Mouse (Mus musculus): ENCODE data around the gene 9930111J21Rik1.
"Not testable (repeated sequence)": the region's sequence is repeated elsewhere in the genome, so short reads cannot be mapped to it uniquely, and the experiment has no call there.

The 9930111J21Rik1 gene

DNA sequence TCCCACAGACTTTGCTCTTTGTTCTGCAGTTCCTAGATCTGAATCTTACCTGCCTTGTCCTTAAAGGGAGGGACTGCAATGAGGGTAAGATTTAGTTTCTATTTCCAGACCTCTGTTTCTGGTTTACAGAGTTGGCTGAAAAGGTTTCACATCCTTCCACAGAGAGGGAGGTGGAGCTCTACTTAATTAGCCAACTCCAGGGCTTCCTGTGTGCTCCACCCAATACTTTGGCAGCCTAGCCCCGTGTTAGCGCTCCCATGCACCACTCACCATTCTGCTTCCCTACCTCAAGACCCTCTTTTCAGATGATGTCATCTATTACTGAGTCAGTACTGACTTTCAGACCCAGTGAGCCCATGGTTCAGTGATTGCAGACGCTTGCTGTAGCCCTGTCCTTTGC, at the start of gene 9930111J21Rik1:
TSS of gene 9930111J21Rik1 (minus strand) at position 148 of the 400 bp plus-strand sequence.
- not testable (repeated sequence) for DNase-seq (ENCODE audit: inconsistent ontology term)

DNA sequence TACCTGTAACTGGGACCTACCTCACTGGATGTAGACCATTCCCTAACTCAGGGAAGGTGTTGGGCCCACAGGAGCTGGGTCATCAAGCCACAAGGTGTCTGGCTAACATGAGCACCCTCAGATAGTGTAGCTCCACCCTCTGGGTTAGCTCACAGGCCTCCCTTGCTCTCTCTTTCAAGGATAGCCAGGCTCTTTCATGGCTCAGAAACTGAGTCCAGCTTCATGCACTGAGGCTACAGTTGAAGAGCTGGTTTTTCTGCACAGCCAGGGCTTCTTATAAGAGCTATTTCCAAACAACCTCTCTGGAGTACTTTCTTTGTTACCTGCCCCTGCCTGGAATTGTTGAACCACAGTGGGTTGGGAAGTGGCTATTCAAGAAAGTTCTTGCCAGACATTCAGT, 32.9 kb upstream of the 9930111J21Rik1 start:
- DNase-seq (ENCODE audit: inconsistent ontology term): not testable (repeated sequence)

DNA sequence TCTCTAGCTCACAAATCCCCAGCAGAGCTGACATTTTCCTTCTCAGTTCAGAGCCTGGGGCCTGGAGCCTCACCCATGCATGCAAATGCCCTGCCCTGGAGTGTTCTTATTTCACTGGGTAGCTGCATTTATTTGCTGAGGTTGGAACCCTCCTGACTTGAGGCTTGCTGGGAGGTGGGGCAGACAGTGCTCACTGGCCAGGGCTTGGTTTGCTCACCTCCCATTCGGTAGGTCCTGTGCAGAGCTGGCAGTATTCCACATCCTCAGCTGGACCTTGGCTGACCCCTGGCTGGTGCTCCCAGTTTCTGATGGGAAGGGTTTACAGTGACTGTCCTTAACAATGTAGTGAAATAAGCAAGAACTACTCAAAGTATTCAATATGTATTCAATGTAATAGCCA, 27.6 kb upstream of the 9930111J21Rik1 start:
- DNase-seq (ENCODE audit: inconsistent ontology term): not testable (repeated sequence)

DNA sequence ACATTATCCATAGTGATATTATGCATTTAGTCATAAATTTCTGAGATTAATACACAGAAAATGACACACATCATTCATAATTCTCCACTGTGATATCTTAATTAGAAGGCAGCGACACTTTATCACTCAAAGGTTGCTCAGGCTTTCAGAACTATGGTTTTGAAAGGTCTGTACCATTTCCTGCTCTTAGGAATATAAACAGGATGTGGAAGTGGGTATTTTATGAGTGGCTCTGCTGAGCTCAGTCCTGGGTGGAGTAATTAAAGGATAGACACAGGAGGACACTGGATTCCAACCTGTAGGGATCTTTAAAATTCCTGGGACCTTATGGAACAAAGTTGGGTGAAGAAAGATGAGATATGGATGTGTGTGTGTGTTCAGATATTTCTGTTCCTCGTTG, 27.1 kb upstream of the 9930111J21Rik1 start:
- not testable (repeated sequence) for DNase-seq (ENCODE audit: inconsistent ontology term)

DNA sequence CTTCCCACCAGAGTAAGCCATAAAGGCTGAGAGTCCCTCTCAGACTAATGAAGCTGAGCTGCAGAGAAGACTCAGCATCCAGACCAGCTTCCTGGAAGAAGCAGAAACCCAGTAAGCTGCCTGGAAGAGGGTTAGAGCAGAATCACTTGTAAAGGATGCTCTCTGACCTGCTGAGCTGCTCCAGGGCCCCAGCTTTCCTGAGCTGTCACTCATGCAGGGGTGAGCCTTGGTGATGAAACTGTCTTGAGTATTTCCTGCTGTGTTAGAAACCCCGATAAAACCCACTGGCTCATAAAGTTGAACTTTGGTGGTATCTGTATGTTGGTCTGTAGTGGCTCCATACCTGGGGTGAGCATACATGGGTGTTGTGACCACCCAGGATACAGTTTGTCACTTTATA, 21.2 kb upstream of the 9930111J21Rik1 start:
- not testable (repeated sequence) for DNase-seq (ENCODE audit: inconsistent ontology term)

DNA sequence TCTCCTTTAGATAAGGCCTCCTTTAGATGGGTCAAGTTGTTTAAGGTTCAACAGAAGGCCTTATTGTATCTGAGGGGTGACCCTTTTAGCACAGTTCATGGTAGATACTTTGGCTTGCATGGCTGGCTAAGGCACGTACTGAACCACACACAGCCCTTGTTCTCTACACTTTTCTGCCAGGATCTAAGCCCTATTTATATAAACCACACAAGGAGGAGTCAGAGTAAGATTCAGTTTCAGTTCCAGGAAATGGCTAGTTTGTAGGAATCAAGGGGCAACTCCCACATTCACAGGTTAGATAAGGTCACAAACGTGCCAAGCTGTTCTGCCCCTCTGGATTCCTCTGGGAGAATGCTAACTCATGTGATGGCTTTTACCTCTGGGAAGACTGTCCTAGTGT, 14.8 kb upstream of the 9930111J21Rik1 start, which contains the start of gene Tgtp1:
TSS of gene Tgtp1 (minus strand) at position 155 of the 400 bp plus-strand sequence.
- DNase-seq (ENCODE audit: inconsistent ontology term): not testable (repeated sequence)

DNA sequence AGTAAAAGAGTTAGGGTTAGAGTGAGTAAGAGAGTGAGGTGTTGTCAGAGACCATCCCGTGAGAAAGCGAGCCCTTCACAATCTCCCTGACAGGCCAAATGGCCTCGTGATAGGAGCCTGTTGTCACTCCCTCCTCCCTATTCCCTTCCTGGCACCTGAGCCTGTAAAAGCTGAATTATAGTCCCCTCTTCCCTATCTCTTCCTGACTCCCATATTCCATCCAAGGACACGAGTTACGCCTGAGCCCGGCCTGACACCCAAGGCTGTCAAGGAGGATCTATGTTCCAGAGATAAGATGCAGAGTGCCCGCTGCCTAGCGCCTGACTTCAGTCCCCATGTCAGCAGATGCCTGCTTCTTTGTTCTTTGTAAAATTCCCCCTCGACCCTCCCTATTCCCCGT, 14.1 kb upstream of the 9930111J21Rik1 start:
- not testable (repeated sequence) for DNase-seq (ENCODE audit: inconsistent ontology term)

DNA sequence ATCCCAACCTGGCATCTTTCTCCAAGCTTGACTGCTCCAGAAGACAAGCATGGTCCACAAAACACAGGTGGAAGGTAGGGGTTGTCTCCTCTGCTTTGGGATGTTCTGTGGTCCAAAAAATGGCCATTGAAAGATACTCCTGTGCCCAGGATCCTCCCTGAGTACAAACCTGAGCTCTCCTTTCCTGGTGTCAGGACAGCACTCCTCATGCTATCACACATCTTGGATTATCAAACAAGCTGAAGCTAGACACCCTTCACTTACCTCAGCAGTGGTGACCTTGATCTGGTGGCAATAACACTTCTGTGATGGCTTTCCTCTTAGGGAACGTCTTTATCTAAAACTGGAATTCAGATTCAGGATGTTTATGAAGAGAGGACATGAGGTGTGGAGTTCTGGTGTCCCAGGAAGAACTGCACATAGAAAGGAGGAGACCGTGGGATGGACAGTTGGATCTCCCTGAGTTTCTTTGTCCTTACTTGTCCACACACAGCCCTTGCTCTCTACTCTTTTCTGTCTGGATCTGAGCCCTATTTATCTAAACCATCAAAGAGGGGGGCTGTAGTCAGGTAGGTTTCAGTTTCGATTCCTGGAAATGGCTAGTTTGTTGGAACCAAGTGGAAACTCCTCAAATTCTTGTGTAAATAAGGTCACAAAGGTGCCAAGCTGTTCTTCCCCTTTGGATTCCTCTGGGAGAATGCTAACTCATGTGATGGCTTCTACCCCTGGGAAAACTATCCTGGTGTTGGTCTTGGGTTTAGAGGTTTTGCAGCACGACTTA, 12.7 kb upstream of the 9930111J21Rik1 start, which contains the start of gene Gm12185:
TSS of gene Gm12185 (minus strand) at position 487 of the 781 bp plus-strand sequence.
- DNase-seq (ENCODE audit: inconsistent ontology term): not testable (repeated sequence)

DNA sequence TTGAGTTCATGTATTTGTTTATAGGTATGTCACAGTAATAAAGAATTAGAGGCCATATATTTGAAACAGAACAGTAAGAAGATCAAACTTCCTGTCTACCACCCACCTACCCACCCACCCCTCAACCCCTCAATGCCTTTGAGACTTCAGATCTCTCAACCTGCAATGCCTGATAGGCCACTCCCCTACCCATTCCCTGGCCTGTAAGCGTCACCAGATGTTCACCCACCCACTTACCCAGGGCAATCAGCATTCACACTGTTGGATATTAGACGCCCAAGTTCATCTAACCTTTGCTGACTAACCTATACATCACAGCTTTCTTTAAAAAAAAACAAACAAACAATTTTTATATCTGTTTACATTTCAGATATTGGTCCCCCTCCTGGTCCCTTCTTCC, 10.8 kb upstream of the 9930111J21Rik1 start:
- not testable (repeated sequence) for DNase-seq (ENCODE audit: inconsistent ontology term)

DNA sequence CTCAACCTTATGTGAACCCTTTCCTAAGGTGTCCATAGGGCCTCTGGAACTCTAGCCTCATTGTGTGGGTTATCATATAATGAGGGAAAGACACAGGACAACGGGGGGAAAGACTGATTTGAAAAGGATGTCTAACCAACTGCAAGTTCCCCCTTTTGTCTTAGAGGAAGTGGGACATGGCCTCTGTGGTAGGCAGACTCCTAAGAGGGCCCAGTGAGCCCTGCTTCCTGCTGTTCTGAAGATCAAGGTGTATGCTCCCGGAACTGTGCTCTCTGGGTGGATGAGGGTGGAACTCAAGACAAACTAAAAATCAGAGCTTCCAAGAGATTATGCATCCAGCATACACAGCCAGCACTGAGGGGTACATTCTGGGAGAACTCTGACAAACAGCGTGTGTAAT, 9.0 kb upstream of the 9930111J21Rik1 start:
- not testable (repeated sequence) for DNase-seq (ENCODE audit: inconsistent ontology term)

DNA sequence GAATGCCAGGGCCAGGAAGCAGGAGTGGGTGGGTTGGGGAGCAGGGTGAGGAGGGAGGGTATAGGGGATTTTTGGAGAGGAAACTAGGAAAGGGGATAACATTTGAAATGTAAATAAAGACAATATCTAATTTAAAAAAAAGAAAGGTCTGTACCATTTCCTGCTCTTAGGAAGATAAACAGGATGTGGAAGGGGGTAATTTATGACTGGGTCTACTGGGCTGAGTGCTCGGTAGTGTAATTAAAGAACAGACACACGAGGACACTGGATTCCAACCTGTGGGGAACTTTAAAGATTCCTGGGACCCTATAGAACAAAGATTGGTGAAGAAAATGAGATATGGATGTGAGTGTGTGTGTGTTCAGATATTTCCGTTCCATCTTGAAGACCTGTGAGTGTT, 3.6 kb upstream of the 9930111J21Rik1 start:
- not testable (repeated sequence) for DNase-seq (ENCODE audit: inconsistent ontology term)

DNA sequence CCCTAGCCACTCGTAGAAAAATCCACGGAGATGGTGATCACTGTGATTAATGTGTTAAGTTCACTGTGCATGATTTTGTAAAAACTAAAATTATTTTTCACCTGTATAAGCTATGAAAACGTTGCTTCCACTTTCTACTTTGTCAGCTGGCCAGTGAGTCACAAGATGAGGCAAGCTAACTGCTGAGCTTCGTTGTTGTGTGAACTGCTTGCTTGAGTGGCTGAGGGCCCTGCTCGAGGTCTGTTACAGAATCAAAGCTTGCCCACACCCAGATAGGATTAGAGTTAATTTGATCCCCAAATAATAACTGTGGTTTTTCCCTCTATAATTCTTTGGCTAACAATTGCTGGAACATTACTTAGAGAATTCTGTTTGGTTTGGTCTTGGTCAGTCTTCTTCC, 854 bp upstream of the 9930111J21Rik1 start:
- not testable (repeated sequence) for DNase-seq (ENCODE audit: inconsistent ontology term)

DNA sequence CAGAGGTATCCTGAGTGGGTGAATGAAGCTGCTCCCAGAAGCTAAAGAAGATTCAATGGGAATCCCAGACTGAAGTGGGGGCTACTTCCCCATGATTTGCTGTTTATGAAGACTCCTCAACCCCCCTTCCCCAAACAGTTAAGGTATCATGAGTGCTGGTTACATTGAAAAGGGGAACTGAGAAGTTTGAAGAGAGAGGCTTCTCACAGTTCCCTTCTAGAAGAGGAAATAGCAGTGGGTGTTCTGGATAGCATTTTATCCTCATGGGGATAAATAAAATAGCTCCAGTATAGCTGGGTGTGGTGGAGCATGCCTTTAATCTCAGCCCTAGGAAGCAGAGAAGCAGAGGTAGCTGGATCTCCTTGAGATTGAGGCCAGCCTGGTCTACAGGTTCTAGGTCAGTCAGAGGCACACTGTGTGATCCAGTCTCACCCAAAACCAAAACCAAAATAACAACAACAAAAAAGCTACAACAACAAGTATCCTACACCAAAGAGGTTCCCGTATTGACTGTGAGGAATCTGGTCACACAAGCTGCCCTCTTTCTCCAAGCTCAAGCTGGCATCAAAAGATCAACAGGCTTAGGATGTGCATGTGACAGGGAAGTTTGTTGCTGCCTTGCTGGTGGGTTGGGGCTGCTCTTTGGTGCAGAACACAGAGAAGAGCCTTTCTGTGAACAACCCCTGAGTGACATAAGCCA, 808 bp downstream of the 9930111J21Rik1 start, which contains the start of gene Olfr56:
TSS of gene Olfr56 (plus strand) at position 650 of the 700 bp plus-strand sequence.
- not testable (repeated sequence) for DNase-seq (ENCODE audit: inconsistent ontology term)

DNA sequence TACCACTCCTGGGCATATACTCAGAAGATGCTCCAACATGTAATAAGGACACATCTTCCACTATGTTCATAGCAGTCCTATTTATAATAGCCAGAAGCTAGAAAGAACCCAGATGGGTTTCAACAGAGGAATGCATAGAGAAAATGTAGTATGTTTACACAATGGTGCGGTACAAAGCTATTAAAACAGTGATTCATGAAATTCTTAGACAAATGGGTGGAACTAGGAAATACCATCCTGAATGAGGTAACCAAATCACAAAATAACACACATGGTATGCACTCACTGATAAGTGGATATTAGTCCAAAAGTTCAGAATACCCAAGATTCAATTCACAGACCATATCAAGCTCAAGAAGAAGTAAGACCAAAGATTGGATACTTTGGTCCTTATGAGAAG, 4.5 kb downstream of the 9930111J21Rik1 start:
- not testable (repeated sequence) for DNase-seq (ENCODE audit: inconsistent ontology term)

DNA sequence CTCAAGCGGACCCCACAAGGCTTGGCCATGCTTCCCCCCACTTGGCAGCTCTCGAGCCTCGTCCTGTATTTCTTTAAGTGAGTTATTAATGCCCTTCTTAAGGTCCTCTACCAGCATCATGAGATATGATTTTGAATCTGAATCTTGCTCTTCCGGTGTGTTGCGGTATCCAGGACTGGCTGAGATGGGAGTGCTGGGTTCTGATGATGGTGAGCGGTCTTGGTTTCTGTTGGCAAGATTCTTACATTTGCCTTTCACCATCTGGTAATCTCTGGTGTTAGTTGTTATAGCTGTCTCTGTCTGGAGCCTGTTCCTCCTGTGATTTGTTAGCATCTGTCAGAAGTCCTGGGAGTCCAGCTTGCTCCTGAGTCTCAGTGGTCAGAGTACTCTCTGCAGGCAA, 33.1 kb downstream of the 9930111J21Rik1 start, which contains the start of gene Psme2b:
TSS of gene Psme2b (minus strand) at position 101 of the 400 bp plus-strand sequence.
- DNase-seq (ENCODE audit: inconsistent ontology term): not testable (repeated sequence)

DNA sequence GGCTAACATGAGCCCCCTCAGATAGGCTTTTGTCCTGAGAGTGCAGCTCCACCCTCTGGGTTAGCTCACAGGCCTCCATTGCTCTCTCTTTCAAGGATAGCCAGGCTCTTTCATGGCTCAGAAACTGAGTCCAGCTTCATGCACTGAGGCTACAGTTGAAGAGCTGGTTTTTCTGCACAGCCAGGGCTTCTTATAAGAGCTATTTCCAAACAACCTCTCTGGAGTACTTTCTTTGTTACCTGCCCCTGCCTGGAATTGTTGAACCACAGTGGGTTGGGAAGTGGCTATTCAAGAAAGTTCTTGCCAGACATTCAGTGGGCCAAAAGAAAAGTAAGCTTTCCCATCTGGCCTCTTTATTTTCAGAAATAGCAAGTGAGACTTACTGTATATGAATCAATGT, 39.9 kb downstream of the 9930111J21Rik1 start:
- DNase-seq (ENCODE audit: inconsistent ontology term): not testable (repeated sequence)

DNA sequence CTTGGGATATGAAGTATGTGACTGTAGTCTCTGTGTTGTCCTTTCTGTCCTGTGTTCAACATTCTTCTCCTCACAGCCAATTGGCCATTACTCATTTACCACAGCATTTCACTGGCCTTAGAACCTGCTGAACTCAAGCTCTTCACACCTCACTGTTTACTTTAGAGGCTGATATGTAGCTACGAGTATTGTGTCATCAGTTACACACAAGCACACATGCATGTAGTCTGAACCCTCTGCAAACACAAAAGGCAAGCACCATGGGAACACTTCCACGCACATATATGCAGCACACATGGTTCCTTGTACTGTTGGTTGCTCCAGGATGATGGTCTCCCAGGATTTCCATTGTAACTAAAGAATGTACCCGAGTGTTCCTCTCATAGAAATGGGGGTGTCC, 43.9 kb downstream of the 9930111J21Rik1 start:
- DNase-seq (ENCODE audit: inconsistent ontology term): not testable (repeated sequence)

DNA sequence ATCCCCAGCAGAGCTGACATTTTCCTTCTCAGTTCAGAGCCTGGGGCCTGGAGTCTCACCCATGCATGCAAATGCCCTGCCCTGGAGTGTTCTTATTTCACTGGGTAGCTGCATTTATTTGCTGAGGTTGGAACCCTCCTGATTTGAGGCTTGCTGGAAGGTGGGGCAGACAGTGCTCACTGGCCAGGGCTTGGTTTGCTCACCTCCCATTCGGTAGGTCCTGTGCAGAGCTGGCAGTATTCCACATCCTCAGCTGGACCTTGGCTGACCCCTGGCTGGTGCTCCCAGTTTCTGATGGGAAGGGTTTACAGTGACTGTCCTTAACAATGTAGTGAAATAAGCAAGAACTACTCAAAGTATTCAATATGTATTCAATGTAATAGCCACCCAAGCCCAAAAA, 45.3 kb downstream of the 9930111J21Rik1 start:
- DNase-seq (ENCODE audit: inconsistent ontology term): not testable (repeated sequence)

DNA sequence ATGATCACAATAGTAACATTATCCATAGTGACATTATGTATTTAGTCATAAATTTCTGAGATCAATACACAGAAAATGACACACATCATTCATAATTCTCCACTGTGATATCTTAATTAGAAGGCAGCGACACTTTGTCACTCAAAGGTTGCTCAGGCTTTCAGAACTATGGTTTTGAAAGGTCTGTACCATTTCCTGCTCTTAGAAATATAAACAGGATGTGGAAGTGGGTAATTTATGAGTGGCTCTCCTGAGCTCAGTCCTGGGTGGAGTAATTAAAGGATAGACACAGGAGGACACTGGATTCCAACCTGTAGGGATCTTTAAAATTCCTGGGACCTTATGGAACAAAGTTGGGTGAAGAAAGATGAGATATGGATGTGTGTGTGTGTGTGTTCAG, 45.8 kb downstream of the 9930111J21Rik1 start:
- not testable (repeated sequence) for DNase-seq (ENCODE audit: inconsistent ontology term)

DNA sequence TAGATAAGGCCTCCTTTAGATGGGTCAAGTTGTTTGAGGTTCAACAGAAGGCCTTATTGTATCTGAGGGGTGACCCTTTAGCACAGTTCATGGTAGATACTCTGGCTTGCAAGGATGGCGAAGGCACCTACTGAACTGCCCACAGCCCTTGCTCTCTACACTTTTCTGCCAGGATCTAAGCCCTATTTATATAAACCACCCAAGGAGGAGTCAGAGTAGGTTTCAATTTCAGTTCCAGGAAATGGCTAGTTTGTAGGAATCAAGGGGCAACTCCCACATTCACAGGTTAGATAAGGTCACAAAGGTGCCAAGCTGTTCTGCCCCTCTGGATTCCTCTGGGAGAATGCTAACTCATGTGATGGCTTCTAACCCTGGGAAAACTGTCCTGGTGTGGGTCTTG, 51.1 kb downstream of the 9930111J21Rik1 start:
- not testable (repeated sequence) for DNase-seq (ENCODE audit: inconsistent ontology term)

DNA sequence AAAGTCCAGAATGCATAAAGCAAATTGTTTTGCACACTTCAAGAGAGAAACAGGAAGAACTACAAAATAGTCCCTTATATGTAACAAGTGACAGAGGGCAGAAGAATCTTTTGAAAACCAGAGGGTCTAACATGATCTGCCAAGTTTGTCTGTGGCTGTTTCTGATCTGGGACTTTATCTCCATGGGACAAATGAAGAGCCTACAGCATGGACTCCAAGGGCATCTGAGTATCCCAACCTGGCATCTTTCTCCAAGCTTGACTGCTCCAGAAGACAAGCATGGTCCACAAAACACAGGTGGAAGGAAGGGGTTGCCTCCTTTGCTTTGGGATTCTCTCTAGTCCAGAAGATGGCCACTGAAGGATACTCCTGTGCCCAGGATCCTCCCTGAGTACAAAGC, 52.8 kb downstream of the 9930111J21Rik1 start:
- DNase-seq (ENCODE audit: inconsistent ontology term): not testable (repeated sequence)

DNA sequence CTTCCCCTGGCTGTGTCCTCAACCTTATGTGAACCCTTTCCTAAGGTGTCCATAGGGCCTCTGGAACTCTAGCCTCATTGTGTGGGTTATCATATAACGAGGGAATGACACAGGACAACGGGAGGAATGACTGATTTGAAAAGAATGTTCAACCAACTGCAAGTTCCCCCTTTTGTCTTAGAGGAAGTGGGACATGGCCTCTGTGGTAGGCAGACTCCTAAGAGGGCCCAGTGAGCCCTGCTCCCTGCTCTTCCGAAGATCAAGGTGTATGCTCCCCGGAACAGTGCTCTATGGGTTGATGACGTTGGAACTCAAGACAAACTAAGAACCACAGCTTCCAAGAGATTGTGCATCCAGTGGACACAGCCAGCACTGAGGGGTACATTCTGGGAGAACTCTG, 55.4 kb downstream of the 9930111J21Rik1 start:
- not testable (repeated sequence) for DNase-seq (ENCODE audit: inconsistent ontology term)
